Mouse (Mus musculus): ENCODE measurements around the gene Rbms1.

GRCm38 (mm10) chr2:60706866-60707265, 256.1 kb downstream of the Rbms1 start:
- TF ChIP-seq CTCF (IDR thresholded peaks at IDR 0.05; ENCODE audit: control insufficient read depth, insufficient read depth, low read length), result no peak
- no peak for TF ChIP-seq POLR2A (IDR thresholded peaks at IDR 0.05; ENCODE audit: borderline replicate concordance, control insufficient read depth, low read depth, low read length)

Data from bone marrow, adult 2 months (tissue).